Mouse (Mus musculus): ENCODE measurements around the gene Amh.
A peak's percentile ranks its signal among the peaks of the same experiment; 100 is the strongest.

The Amh gene

GRCm38 (mm10) chr10:80804916-80805315 lies at the start of gene Amh:
TSS of gene Amh (plus strand) at chr10:80805243.
- peak; percentile 4 for DNase-seq

GRCm38 (mm10) chr10:80755291-80756015 lies 49.6 kb upstream of the Amh start:
- no peak for DNase-seq

- no peak for DNase-seq
Observed at GRCm38 (mm10) chr10:80756099-80756498, 48.9 kb upstream of the Amh start.

- DNase-seq = no peak
Observed at GRCm38 (mm10) chr10:80756509-80756908, 48.5 kb upstream of the Amh start.

GRCm38 (mm10) chr10:80756967-80757366 lies 48.1 kb upstream of the Amh start:
- no peak for DNase-seq

- peak; percentile 62 for DNase-seq
Observed at GRCm38 (mm10) chr10:80757717-80758116, 47.3 kb upstream of the Amh start.

- no peak for DNase-seq
Observed at GRCm38 (mm10) chr10:80758651-80759050, 46.4 kb upstream of the Amh start.

- no peak for DNase-seq
Observed at GRCm38 (mm10) chr10:80760596-80761524, 44.2 kb upstream of the Amh start.

- no peak for DNase-seq
Observed at GRCm38 (mm10) chr10:80761821-80762220, 43.2 kb upstream of the Amh start.

GRCm38 (mm10) chr10:80763502-80763901 lies 41.5 kb upstream of the Amh start:
- DNase-seq = no peak

- DNase-seq = no peak
Observed at GRCm38 (mm10) chr10:80765746-80766145, 39.3 kb upstream of the Amh start.

GRCm38 (mm10) chr10:80766161-80766815 lies 38.8 kb upstream of the Amh start:
- no peak for DNase-seq

- DNase-seq = no peak
Observed at GRCm38 (mm10) chr10:80768365-80768764, 36.7 kb upstream of the Amh start.

- no peak for DNase-seq
Observed at GRCm38 (mm10) chr10:80773816-80774215, 31.2 kb upstream of the Amh start.

GRCm38 (mm10) chr10:80774549-80774948 lies 30.5 kb upstream of the Amh start:
- peak; percentile 86 for DNase-seq

- no peak for DNase-seq
Observed at GRCm38 (mm10) chr10:80774981-80775380, 30.1 kb upstream of the Amh start.

GRCm38 (mm10) chr10:80775731-80776130 lies 29.3 kb upstream of the Amh start:
- DNase-seq = no peak

GRCm38 (mm10) chr10:80776358-80776869 lies 28.6 kb upstream of the Amh start:
- DNase-seq = no peak

- DNase-seq = no peak
Observed at GRCm38 (mm10) chr10:80777123-80777522, 27.9 kb upstream of the Amh start.

GRCm38 (mm10) chr10:80779565-80779964 lies 25.5 kb upstream of the Amh start:
- no peak for DNase-seq

GRCm38 (mm10) chr10:80784302-80784701 lies 20.7 kb upstream of the Amh start:
- no peak for DNase-seq

- no peak for DNase-seq
Observed at GRCm38 (mm10) chr10:80784871-80785270, 20.2 kb upstream of the Amh start.

GRCm38 (mm10) chr10:80785963-80786362 lies 19.1 kb upstream of the Amh start:
- no peak for DNase-seq
